Mouse (Mus musculus) mesoderm, embryonic 11.5 days (tissue): ENCODE data around the gene Olfr156.
"Not testable (repeated sequence)": the region's sequence is repeated elsewhere in the genome, so short reads cannot be mapped to it uniquely, and the experiment has no call there.

ENCODE experiments used
- DNase-seq: peaks from one replicate; pipeline ENCODE4 v3.0.0-alpha.2; 2012; ENCODE audit warnings: low read depth, low spot score

The Olfr156 gene

GRCm38 (mm10) chr4:43823845-43824337, at the start of gene Olfr156:
Gene Olfr156 (minus strand): TSS chr4:43823895.
- peak; percentile 58 for DNase-seq

- DNase-seq = no peak
Measured at GRCm38 (mm10) chr4:43869821-43870220, 46.1 kb upstream of the Olfr156 start.

- DNase-seq = no peak
Measured at GRCm38 (mm10) chr4:43863298-43863697, 39.6 kb upstream of the Olfr156 start.

- peak; percentile 73 for DNase-seq
Measured at GRCm38 (mm10) chr4:43860744-43861519, 37.2 kb upstream of the Olfr156 start.

- DNase-seq = no peak
Measured at GRCm38 (mm10) chr4:43859886-43860285, 36.2 kb upstream of the Olfr156 start.

- no peak for DNase-seq
Measured at GRCm38 (mm10) chr4:43854101-43854500, 30.4 kb upstream of the Olfr156 start.

GRCm38 (mm10) chr4:43851265-43851664, 27.6 kb upstream of the Olfr156 start, which contains the start of gene Olfr155:
Gene Olfr155 (plus strand): TSS chr4:43851565.
- DNase-seq = no peak

GRCm38 (mm10) chr4:43840101-43840500, 16.4 kb upstream of the Olfr156 start, which contains the start of gene Olfr157:
Gene Olfr157 (minus strand): TSS chr4:43840201.
- no peak for DNase-seq

GRCm38 (mm10) chr4:43838326-43838725, 14.6 kb upstream of the Olfr156 start:
- DNase-seq = no peak

- DNase-seq = no peak
Measured at GRCm38 (mm10) chr4:43834749-43835148, 11.1 kb upstream of the Olfr156 start.

- no peak for DNase-seq
Measured at GRCm38 (mm10) chr4:43833752-43834151, 10.1 kb upstream of the Olfr156 start.

GRCm38 (mm10) chr4:43832031-43832430, 8.3 kb upstream of the Olfr156 start:
- no peak for DNase-seq

- no peak for DNase-seq
Measured at GRCm38 (mm10) chr4:43828806-43829205, 5.1 kb upstream of the Olfr156 start.

- DNase-seq = no peak
Measured at GRCm38 (mm10) chr4:43822896-43823550, 672 bp downstream of the Olfr156 start.

- no peak for DNase-seq
Measured at GRCm38 (mm10) chr4:43798936-43799335, 24.8 kb downstream of the Olfr156 start.

- not testable (repeated sequence) for DNase-seq
Measured at GRCm38 (mm10) chr4:43795844-43796243, 27.9 kb downstream of the Olfr156 start.

GRCm38 (mm10) chr4:43795296-43795695, 28.4 kb downstream of the Olfr156 start:
- no peak for DNase-seq

- no peak for DNase-seq
Measured at GRCm38 (mm10) chr4:43772304-43772703, 51.4 kb downstream of the Olfr156 start.

GRCm38 (mm10) chr4:43771626-43772025, 52.1 kb downstream of the Olfr156 start:
- DNase-seq = no peak

GRCm38 (mm10) chr4:43770909-43771308, 52.8 kb downstream of the Olfr156 start, which contains the start of gene Olfr159:
Gene Olfr159 (minus strand): TSS chr4:43771009.
- no peak for DNase-seq
